Mouse (Mus musculus): ENCODE measurements at regions not wholly inside any gene's neighbourhood (a gene's known extent, or its start where the extent isn't known, plus 50 kb on each side); places are given as distances from the start of the nearest gene placed in this dataset.

GRCm38 (mm10) chr2:171192181-171192580, 460.6 kb downstream of the Dok5 start:
- DNase-seq (ENCODE audit: low spot score in 2 of 2), result no peak
